Mouse (Mus musculus) lung, embryonic 16.5 days (tissue): ENCODE data around the gene Mboat1. TPM values are rescaled to one million over a fixed set of nuclear protein-coding genes. Genes with fewer than 3 reads are reported as not detected.

Experiments used
- ATAC-seq: fragments of 200-750 bp; cut with Nextera tagmentation; 2 replicates; pipeline ENCODE4 v1.8.0; 2017; ENCODE audit warnings: low read depth, mild to moderate bottlenecking, moderate library complexity
- H3K27ac ChIP-seq: fragments of 300-500 bp; sonication (generic); 2 replicates; pipeline ENCODE4 v1.5.1; 2014; ENCODE audit warnings: mild to moderate bottlenecking, control low read depth, low read length
- H3K27me3 ChIP-seq: fragments of 300-500 bp; sonication (generic); 2 replicates; pipeline ENCODE4 v1.6.1; 2014; ENCODE audit warnings: low read depth, low read length, mixed read lengths; ENCODE audit not compliant: control insufficient read depth, insufficient read depth
- H3K36me3 ChIP-seq: fragments of 300-500 bp; sonication (generic); 2 replicates; pipeline ENCODE4 v1.6.1; 2014; ENCODE audit warnings: low read length; ENCODE audit not compliant: control insufficient read depth, insufficient read depth
- H3K4me1 ChIP-seq: fragments of 300-500 bp; sonication (generic); replicated peaks from 2 replicates; pipeline ENCODE4 v1.6.1; 2014; ENCODE audit warnings: low read length, mixed read lengths; ENCODE audit not compliant: control insufficient read depth, insufficient read depth
- H3K4me2 ChIP-seq: fragments of 300-500 bp; sonication (generic); 2 replicates; pipeline ENCODE4 v1.6.1; 2014; ENCODE audit warnings: low read depth, low read length, control low read depth
- H3K4me3 ChIP-seq: fragments of 300-500 bp; sonication (generic); 2 replicates; pipeline ENCODE4 v1.5.1; 2014; ENCODE audit warnings: mild to moderate bottlenecking, low read length, control low read depth
- H3K9ac ChIP-seq: fragments of 300-500 bp; sonication (generic); 2 replicates; pipeline ENCODE4 v1.6.1; 2014; ENCODE audit warnings: low read length, control low read depth
- H3K9me3 ChIP-seq: fragments of 300-500 bp; sonication (generic); 2 replicates; pipeline ENCODE4 v1.6.1; 2016; ENCODE audit warnings: low read length; ENCODE audit not compliant: control insufficient read depth
- WGBS: fragments of 180-500 bp; shearing (Covaris S2); extraction: QIAGEN DNeasy Blood & Tissue Kit; methylation state at CpG from one replicate; pipeline ENCODE4 v1.1.7; 2014; 5-methylcytosine and 5-hydroxymethylcytosine counted together
- polyA plus RNA-seq: library from polyadenylated mRNA; unstranded; fragments of >200 nt; fragmentation: Nextera tagmentation; extraction: Ambion mirVana; gene quantifications from 2 replicates; pipeline ENCODE4 v1.2.1, GENCODE M21; 2015

Mboat1 gene
- polyA plus RNA-seq, 1 experiment from 2014 or later, result 26.4 TPM

DNA sequence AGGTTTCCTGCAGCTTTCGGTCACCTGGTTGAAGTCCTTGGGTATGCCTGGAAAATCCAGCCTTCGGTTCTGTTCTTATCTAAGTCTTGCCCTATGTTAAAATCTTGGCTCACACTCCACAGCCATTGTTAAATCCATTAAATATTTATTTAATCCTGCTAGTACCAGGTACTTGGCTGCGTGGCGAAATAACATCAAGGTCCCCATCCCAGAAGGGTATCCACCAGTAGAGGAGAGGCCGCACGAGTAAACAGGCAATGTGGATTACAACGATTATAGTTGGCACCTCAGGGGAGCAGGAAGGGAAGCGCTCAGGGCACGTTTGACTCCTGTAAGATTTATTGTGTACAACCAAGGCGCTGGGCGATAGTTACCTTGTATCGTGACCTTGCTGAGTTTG lies 4.4 kb downstream of the Mboat1 start:
- H3K27me3 ChIP-seq, result no peaks in the 10 kb centered on the region
- no peak overlapping the region for H3K4me3 ChIP-seq
- H3K4me1 ChIP-seq, result peaks cover 18% of the 10 kb centered on the region
- 0 out of 2 replicates have a peak, but pooled peaks cover 2% of the 10 kb centered on the region for H3K36me3 ChIP-seq
- WGBS, result 70% methylated on average over 12 of the region's 12 CpGs
- no peak overlapping the region for H3K4me2 ChIP-seq
- no peak overlapping the region for H3K27ac ChIP-seq
- H3K9me3 ChIP-seq, result no peaks in the 10 kb centered on the region
- H3K9ac ChIP-seq, result no peak overlapping the region
- no peak for ATAC-seq

DNA sequence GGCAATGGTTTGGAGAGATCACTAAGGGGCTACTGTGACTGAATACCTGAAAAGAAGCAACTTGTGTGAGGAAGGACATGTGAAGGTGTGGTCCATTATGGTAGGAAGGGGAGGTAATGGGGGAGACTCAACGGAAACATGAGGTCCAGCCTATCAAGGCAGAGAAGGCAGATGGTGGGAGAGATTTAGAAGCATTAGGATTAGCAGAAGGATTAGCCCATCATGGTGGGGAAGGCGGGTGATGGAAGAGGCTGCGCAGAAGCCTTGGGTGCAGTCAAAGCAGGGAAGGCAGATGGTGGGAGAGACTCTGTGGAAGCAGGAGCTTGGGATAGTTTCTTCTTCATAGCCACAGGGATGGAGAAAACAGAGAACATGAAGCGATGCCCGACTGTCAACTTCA lies 5.7 kb downstream of the Mboat1 start:
- ATAC-seq, result no peak
- H3K4me1 ChIP-seq, result peaks cover 17% of the 10 kb centered on the region
- H3K4me2 ChIP-seq, result no peak overlapping the region
- H3K4me3 ChIP-seq, result no peak overlapping the region
- WGBS, result 88% methylated on average over 5 of the region's 5 CpGs
- no peak overlapping the region for H3K27ac ChIP-seq
- H3K36me3 ChIP-seq, result 0 out of 2 replicates have a peak, but pooled peaks cover 2% of the 10 kb centered on the region
- H3K27me3 ChIP-seq, result no peaks in the 10 kb centered on the region
- no peak overlapping the region for H3K9ac ChIP-seq
- H3K9me3 ChIP-seq, result no peaks in the 10 kb centered on the region

- Histone ChIP-seq H3K27ac (no peak overlapping the region), H3K4me3 (no peak overlapping the region), H3K27me3 (no peaks in the 10 kb centered on the region), H3K4me1 (no peaks in the 10 kb centered on the region), H3K36me3 (no peaks in the 10 kb centered on the region), H3K9ac (no peak overlapping the region), H3K4me2 (no peak overlapping the region), H3K9me3 (no peaks in the 10 kb centered on the region)
- WGBS, result 68% methylated on average over 6 of the region's 6 CpGs
- ATAC-seq, result no peak
Observed at GRCm38 (mm10) chr13:30146468-30146867, 10.2 kb downstream of the Mboat1 start.

DNA sequence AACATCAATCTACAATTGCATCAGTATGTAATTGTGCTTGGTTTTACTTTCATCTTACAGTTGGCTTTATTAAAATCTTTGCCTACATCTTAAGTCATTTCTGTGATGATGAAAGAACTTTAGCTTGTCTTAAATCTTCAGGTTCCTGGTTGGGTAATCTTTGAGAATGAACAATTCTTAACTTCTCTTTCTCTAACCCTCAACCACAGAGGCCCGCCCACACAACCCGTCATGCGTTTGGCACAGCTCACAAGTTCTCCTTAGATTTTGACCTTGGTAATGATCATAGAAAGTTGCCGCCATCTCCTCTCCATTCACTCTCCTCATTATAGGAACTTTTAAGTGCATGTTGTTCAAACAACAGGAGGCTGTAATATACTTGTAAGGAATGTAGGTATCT lies 18.0 kb downstream of the Mboat1 start:
- Histone ChIP-seq H3K27me3 (no peaks in the 10 kb centered on the region), H3K4me1 (no peaks in the 10 kb centered on the region), H3K4me3 (no peak overlapping the region), H3K4me2 (no peak overlapping the region), H3K27ac (no peak overlapping the region), H3K36me3 (no peaks in the 10 kb centered on the region), H3K9me3 (no peaks in the 10 kb centered on the region), H3K9ac (no peak overlapping the region)
- ATAC-seq, result 0 out of 2 replicates have a peak, but pooled peaks have one; percentile 20
- WGBS, result 56% methylated on average over 4 of the region's 4 CpGs

- Histone ChIP-seq H3K27ac (no peak overlapping the region), H3K9me3 (no peaks in the 10 kb centered on the region), H3K27me3 (no peaks in the 10 kb centered on the region), H3K4me2 (no peak overlapping the region), H3K4me1 (no peaks in the 10 kb centered on the region), H3K36me3 (peaks cover 4% of the 10 kb centered on the region; the same call in 1 of the 2 replicates), H3K9ac (no peak overlapping the region), H3K4me3 (no peak overlapping the region)
- 77% methylated on average over 4 of the region's 4 CpGs for WGBS
- ATAC-seq, result no peak
Observed at GRCm38 (mm10) chr13:30159626-30160025, 23.3 kb downstream of the Mboat1 start.

- no peak for ATAC-seq
- 98% methylated on average over 2 of the region's 2 CpGs for WGBS
- Histone ChIP-seq H3K36me3 (peaks cover 4% of the 10 kb centered on the region; the same call in 1 of the 2 replicates), H3K27ac (no peak overlapping the region), H3K4me3 (no peak overlapping the region), H3K4me2 (no peak overlapping the region), H3K27me3 (no peaks in the 10 kb centered on the region), H3K4me1 (no peaks in the 10 kb centered on the region), H3K9ac (no peak overlapping the region), H3K9me3 (no peaks in the 10 kb centered on the region)
Observed at GRCm38 (mm10) chr13:30163521-30163920, 27.2 kb downstream of the Mboat1 start.

- H3K4me3 ChIP-seq, result no peak overlapping the region
- H3K9me3 ChIP-seq, result no peaks in the 10 kb centered on the region
- H3K4me2 ChIP-seq, result no peak overlapping the region
- WGBS, result 52% methylated on average over 13 of the region's 14 CpGs
- no peak overlapping the region for H3K27ac ChIP-seq
- H3K4me1 ChIP-seq, result no peaks in the 10 kb centered on the region
- H3K27me3 ChIP-seq, result no peaks in the 10 kb centered on the region
- H3K9ac ChIP-seq, result no peak overlapping the region
- ATAC-seq, result no peak
- peaks cover 4% of the 10 kb centered on the region; the same call in 1 of the 2 replicates for H3K36me3 ChIP-seq
Observed at GRCm38 (mm10) chr13:30166138-30167090, 30.1 kb downstream of the Mboat1 start.

- WGBS, result 81% methylated on average over 4 of the region's 4 CpGs
- Histone ChIP-seq H3K4me3 (no peak overlapping the region), H3K9ac (no peak overlapping the region), H3K4me2 (no peak overlapping the region), H3K36me3 (peaks cover 4% of the 10 kb centered on the region; the same call in 1 of the 2 replicates), H3K4me1 (no peaks in the 10 kb centered on the region), H3K9me3 (no peaks in the 10 kb centered on the region), H3K27ac (no peak overlapping the region), H3K27me3 (no peaks in the 10 kb centered on the region)
- ATAC-seq, result no peak
Observed at GRCm38 (mm10) chr13:30167499-30167898, 31.2 kb downstream of the Mboat1 start.

GRCm38 (mm10) chr13:30168803-30169202 lies 32.5 kb downstream of the Mboat1 start:
- no peaks in the 10 kb centered on the region for H3K36me3 ChIP-seq
- H3K27me3 ChIP-seq, result no peaks in the 10 kb centered on the region
- no peak for ATAC-seq
- H3K9me3 ChIP-seq, result no peaks in the 10 kb centered on the region
- 76% methylated on average over 4 of the region's 4 CpGs for WGBS
- no peaks in the 10 kb centered on the region for H3K4me1 ChIP-seq
- H3K9ac ChIP-seq, result no peak overlapping the region
- no peak overlapping the region for H3K4me2 ChIP-seq
- H3K4me3 ChIP-seq, result no peak overlapping the region
- no peak overlapping the region for H3K27ac ChIP-seq
